In genomic region chr6:128273507-128273906, GRCm38 (mm10) we compare ENCODE assay signal across 34 mouse cellular contexts. TPM values are rescaled to one million over a fixed set of nuclear protein-coding genes. Genes with fewer than 3 reads are reported as not detected.
"Had no signal": no experiment of that assay in that cellular context is flagged by ENCODE, and none has a peak within 500 bp of the region (broad histone marks: within the 10 kb centered on the region; RNA-seq: fewer than 3 reads in every experiment).

No protein-coding gene starts in this region.

- H3K27ac ChIP-seq: limb, embryonic 10.5 days; limb, embryonic 12.5 days; limb, embryonic 13.5 days; limb, embryonic 15.5 days; liver, embryonic 12.5 days; liver, embryonic 13.5 days; liver, embryonic 14.5 days; liver, embryonic 15.5 days; lung, embryonic 15.5 days; macrophage; midbrain, embryonic 10.5 days; midbrain, embryonic 12.5 days; midbrain, embryonic 13.5 days; midbrain, embryonic 15.5 days; neural tube, embryonic 12.5 days had no signal

- H3K4me1 ChIP-seq: liver, embryonic 12.5 days; megakaryocyte, embryonic 14.5 days; midbrain, embryonic 10.5 days; midbrain, embryonic 12.5 days; midbrain, embryonic 13.5 days; midbrain, embryonic 15.5 days; neural tube, embryonic 12.5 days had no signal

- DNase-seq: left cerebral cortex, postnatal 4 days; liver; liver, embryonic 13.5 days; liver, postnatal 0 days; lung, adult 18-20 months; lung, adult 2 months; lung, embryonic 14.5 days; lung, postnatal 10 days; lung, postnatal 14 days; lung, postnatal 36 days; lung, postnatal 4 days; midbrain, embryonic 14.5 days had no signal

- H3K4me2 ChIP-seq: limb, embryonic 12.5 days; limb, embryonic 13.5 days; limb, embryonic 15.5 days; liver, embryonic 11.5 days; liver, embryonic 12.5 days; liver, embryonic 13.5 days; liver, embryonic 15.5 days; lung, embryonic 14.5 days; lung, embryonic 15.5 days; midbrain, embryonic 11.5 days; midbrain, embryonic 12.5 days; midbrain, embryonic 13.5 days; midbrain, embryonic 15.5 days; neural tube, embryonic 12.5 days had no signal

- ATAC-seq: liver, embryonic 12.5 days; liver, postnatal 0 days; lung, postnatal 0 days; midbrain, embryonic 13.5 days; midbrain, embryonic 15.5 days had no signal

- H3K4me3 ChIP-seq: limb, embryonic 10.5 days; limb, embryonic 12.5 days; limb, embryonic 13.5 days; limb, embryonic 15.5 days; liver, embryonic 12.5 days; liver, embryonic 13.5 days; liver, embryonic 15.5 days; lung, embryonic 15.5 days; megakaryocyte, embryonic 14.5 days; midbrain, embryonic 10.5 days; midbrain, embryonic 12.5 days; midbrain, embryonic 13.5 days; midbrain, embryonic 15.5 days; myocyte; neural tube, embryonic 12.5 days had no signal

- H3K9ac ChIP-seq: limb, embryonic 12.5 days; limb, embryonic 13.5 days; limb, embryonic 15.5 days; liver, embryonic 12.5 days; liver, embryonic 13.5 days; liver, embryonic 14.5 days; liver, embryonic 15.5 days; liver, postnatal 0 days; lung, embryonic 14.5 days; lung, embryonic 15.5 days; midbrain, embryonic 12.5 days; midbrain, embryonic 13.5 days; midbrain, embryonic 15.5 days; neural tube, embryonic 12.5 days had no signal

- H3K27me3 ChIP-seq: limb, embryonic 12.5 days; limb, embryonic 13.5 days; limb, embryonic 15.5 days; liver, embryonic 12.5 days; liver, embryonic 13.5 days; liver, embryonic 15.5 days; lung, embryonic 15.5 days; midbrain, embryonic 12.5 days; midbrain, embryonic 13.5 days; midbrain, embryonic 15.5 days; neural tube, embryonic 12.5 days had no signal

- H3K36me3 ChIP-seq: limb, embryonic 10.5 days; limb, embryonic 12.5 days; limb, embryonic 13.5 days; limb, embryonic 15.5 days; liver, embryonic 12.5 days; liver, embryonic 13.5 days; liver, embryonic 15.5 days; lung, embryonic 15.5 days; midbrain, embryonic 10.5 days; midbrain, embryonic 12.5 days; midbrain, embryonic 13.5 days; midbrain, embryonic 15.5 days; neural tube, embryonic 12.5 days had no signal

- H3K9me3 ChIP-seq: limb, embryonic 10.5 days; limb, embryonic 12.5 days; limb, embryonic 13.5 days; limb, embryonic 15.5 days; liver, embryonic 12.5 days; liver, embryonic 13.5 days; liver, embryonic 15.5 days; lung, embryonic 15.5 days; midbrain, embryonic 12.5 days; midbrain, embryonic 13.5 days; midbrain, embryonic 15.5 days; neural tube, embryonic 12.5 days had no signal

RNA-seq across cellular contexts. Expression of gene Tead4, which starts 27.1 kb away (rescaled TPM):
- total RNA-seq: megakaryocyte progenitor cell, adult 5-6 weeks; megakaryocyte-erythroid progenitor cell, adult 5-6 weeks; monocyte, adult 5-6 weeks had no signal
- polyA plus RNA-seq: macrophage had no signal
